7 mouse cellular contexts compared by ENCODE assay signal in genomic region chrX:13345126-13345525, GRCm38 (mm10).
DNase-seq lines count a peak whose midpoint lies in the region; ATAC-seq and TF ChIP-seq lines count a peak whose summit lies in the region.

No protein-coding gene starts in this region.

- 0 out of 2 replicates have a peak overlapping the region, but pooled peaks have one; percentile 25 for H3K4me2 ChIP-seq in lung, postnatal 0 days (replicated peaks; ENCODE audit: low read depth, low read length)
- H3K4me2 ChIP-seq in forebrain, embryonic 11.5 days (ENCODE audit: low read depth, low read length, severe bottlenecking): peak overlapping the region; percentile 26; the same call in 1 of the 2 replicates
- peak overlapping the region; percentile 54 for H3K4me2 ChIP-seq in limb, embryonic 12.5 days
- 0 out of 2 replicates have a peak overlapping the region, but pooled peaks have one; percentile 31 for H3K4me2 ChIP-seq in stomach, embryonic 16.5 days (ENCODE audit: low read depth, low read length)

- no peak for ATAC-seq in lung, postnatal 0 days
- ATAC-seq in forebrain, embryonic 11.5 days (replicated peaks; ENCODE audit: low FRiP score): 0 out of 2 replicates have a peak, but pooled peaks have one; percentile 8
- ATAC-seq in limb, embryonic 12.5 days (ENCODE audit: insufficient number of reproducible peaks, insufficient read depth, low FRiP score, low TSS enrichment, low read depth): no peak
- ATAC-seq in stomach, embryonic 16.5 days (ENCODE audit: insufficient read depth, low FRiP score): peak; percentile 1; the same call in 1 of the 2 replicates

- no peaks in the 10 kb centered on the region for H3K4me1 ChIP-seq in lung, postnatal 0 days (ENCODE audit: insufficient read depth, low read depth, low read length)
- 0 out of 2 replicates have a peak, but pooled peaks cover 2% of the 10 kb centered on the region for H3K4me1 ChIP-seq in forebrain, embryonic 11.5 days (replicated peaks; ENCODE audit: control insufficient read depth, insufficient read depth, low read length)
- H3K4me1 ChIP-seq in limb, embryonic 12.5 days (replicated peaks): peaks cover 16% of the 10 kb centered on the region; the same call in 1 of the 2 replicates
- peaks cover 9% of the 10 kb centered on the region; the same call in 1 of the 2 replicates for H3K4me1 ChIP-seq in stomach, embryonic 16.5 days (ENCODE audit: control insufficient read depth, insufficient read depth, low read length)
- no peaks in the 10 kb centered on the region for H3K4me1 ChIP-seq in cerebellum, adult 2 months (ENCODE audit: control insufficient read depth, insufficient read depth, low read length)

- WGBS in lung, postnatal 0 days: 13% methylated on average over 5 of the region's 5 CpGs
- WGBS in forebrain, embryonic 11.5 days: 10% methylated on average over 5 of the region's 5 CpGs
- 15% methylated on average over 5 of the region's 5 CpGs for WGBS in limb, embryonic 12.5 days
- WGBS in stomach, embryonic 16.5 days: 17% methylated on average over 5 of the region's 5 CpGs
- WGBS in cerebellum, adult 2 months: 53% methylated on average over 5 of the region's 5 CpGs

- H3K4me3 ChIP-seq in lung, postnatal 0 days (ENCODE audit: low read depth, low read length): no peak overlapping the region
- H3K4me3 ChIP-seq in forebrain, embryonic 11.5 days (ENCODE audit: low read depth, low read length): no peak overlapping the region
- H3K4me3 ChIP-seq in limb, embryonic 12.5 days (replicated peaks): no peak overlapping the region
- no peak overlapping the region for H3K4me3 ChIP-seq in stomach, embryonic 16.5 days (replicated peaks; ENCODE audit: low read length)
- H3K4me3 ChIP-seq in cerebellum, adult 2 months (replicated peaks; ENCODE audit: insufficient read depth, low read depth, low read length): no peak overlapping the region

- no peak overlapping the region for H3K9ac ChIP-seq in lung, postnatal 0 days (replicated peaks; ENCODE audit: low read depth)
- peak overlapping the region; percentile 50 for H3K9ac ChIP-seq in forebrain, embryonic 11.5 days (ENCODE audit: low read length)
- H3K9ac ChIP-seq in limb, embryonic 12.5 days (replicated peaks): no peak overlapping the region
- peak overlapping the region; percentile 36; the same call in 1 of the 2 replicates for H3K9ac ChIP-seq in stomach, embryonic 16.5 days (ENCODE audit: low read length)

- TF ChIP-seq EP300 in lung, postnatal 0 days (IDR thresholded peaks at IDR 0.05): no peak

- no peaks in the 10 kb centered on the region for H3K9me3 ChIP-seq in lung, postnatal 0 days (ENCODE audit: low read length)
- no peaks in the 10 kb centered on the region for H3K9me3 ChIP-seq in forebrain, embryonic 11.5 days (ENCODE audit: control insufficient read depth, low read length)
- no peaks in the 10 kb centered on the region for H3K9me3 ChIP-seq in limb, embryonic 12.5 days
- no peaks in the 10 kb centered on the region for H3K9me3 ChIP-seq in stomach, embryonic 16.5 days (replicated peaks; ENCODE audit: control insufficient read depth, low read length)

- peak overlapping the region; percentile 84 for H3K27ac ChIP-seq in lung, postnatal 0 days (ENCODE audit: low read length)
- peak overlapping the region; percentile 95 for H3K27ac ChIP-seq in forebrain, embryonic 11.5 days (ENCODE audit: low read depth, low read length)
- peak overlapping the region; percentile 95 for H3K27ac ChIP-seq in limb, embryonic 12.5 days
- H3K27ac ChIP-seq in stomach, embryonic 16.5 days (ENCODE audit: low read length): peak overlapping the region; percentile 77
- no peak overlapping the region for H3K27ac ChIP-seq in cerebellum, adult 2 months (ENCODE audit: insufficient read depth, low read length)

- TF ChIP-seq POLR2A in cerebellum, adult 2 months (IDR thresholded peaks at IDR 0.05; ENCODE audit: borderline replicate concordance, insufficient read depth, low read length): no peak

- no peak for DNase-seq in lung, postnatal 0 days (ENCODE audit: low spot score)
- DNase-seq in lung, postnatal 36 days: no peak
- DNase-seq in forebrain, embryonic 11.5 days (ENCODE audit: low spot score): peak; percentile 50
- no peak for DNase-seq in cerebellum, adult 2 months
- DNase-seq in T-cell, adult 2 months (ENCODE audit: low spot score): no peak

- H3K36me3 ChIP-seq in lung, postnatal 0 days (ENCODE audit: insufficient read depth, low read length): no peaks in the 10 kb centered on the region
- no peaks in the 10 kb centered on the region for H3K36me3 ChIP-seq in forebrain, embryonic 11.5 days (ENCODE audit: control insufficient read depth, insufficient read depth, low read length)
- no peaks in the 10 kb centered on the region for H3K36me3 ChIP-seq in limb, embryonic 12.5 days
- H3K36me3 ChIP-seq in stomach, embryonic 16.5 days (ENCODE audit: control insufficient read depth, insufficient read depth, low read length): no peaks in the 10 kb centered on the region

- no peak for TF ChIP-seq CTCF in lung, postnatal 0 days (IDR thresholded peaks at IDR 0.05)
- no peak for TF ChIP-seq CTCF in cerebellum, adult 2 months (IDR thresholded peaks at IDR 0.05; ENCODE audit: borderline replicate concordance, insufficient read depth, low read depth, low read length)

- no peaks in the 10 kb centered on the region for H3K27me3 ChIP-seq in lung, postnatal 0 days (replicated peaks; ENCODE audit: insufficient read depth, low read length)
- H3K27me3 ChIP-seq in forebrain, embryonic 11.5 days (ENCODE audit: control insufficient read depth, insufficient read depth, low read length): no peaks in the 10 kb centered on the region; the same call in 1 of the 2 replicates
- H3K27me3 ChIP-seq in limb, embryonic 12.5 days: peaks cover 24% of the 10 kb centered on the region; the same call in 1 of the 2 replicates
- H3K27me3 ChIP-seq in stomach, embryonic 16.5 days (ENCODE audit: control insufficient read depth, insufficient read depth, low read length): peaks cover 8% of the 10 kb centered on the region; the same call in 1 of the 2 replicates
- H3K27me3 ChIP-seq in cerebellum, adult 2 months (ENCODE audit: control insufficient read depth, insufficient read depth, low read length): no peaks in the 10 kb centered on the region

Comparison
In these comparisons a context has a peak if more than half of its experiments do, and no peak if none do; other contexts are left out.
1. ATAC-seq: peak in forebrain, embryonic 11.5 days (single experiment) and stomach, embryonic 16.5 days (single experiment); none in lung, postnatal 0 days (single experiment) and limb, embryonic 12.5 days (single experiment).
2. H3K9ac ChIP-seq: peak in forebrain, embryonic 11.5 days (single experiment) and stomach, embryonic 16.5 days (single experiment); none in lung, postnatal 0 days (single experiment) and limb, embryonic 12.5 days (single experiment).
3. Peak in every context shown above with its lines, with median percentiles within 50 percentile points of each other: H3K4me2 ChIP-seq.